Mouse (Mus musculus) forebrain, embryonic 16.5 days (tissue): ENCODE data around the gene Pip4k2a. TPM values are rescaled to one million over a fixed set of nuclear protein-coding genes. Genes with fewer than 3 reads are reported as not detected.
"Not testable (repeated sequence)": the region's sequence is repeated elsewhere in the genome, so short reads cannot be mapped to it uniquely, and the experiment has no call there.

Source experiments
- ATAC-seq: fragments of 200-750 bp; cut with Nextera tagmentation; 2 replicates; pipeline ENCODE4 v1.8.0; 2017; ENCODE audit warnings: mild to moderate bottlenecking, moderate library complexity
- H3K27ac ChIP-seq: fragments of 300-500 bp; sonication (generic); 2 replicates; pipeline ENCODE4 v1.5.1; 2014; ENCODE audit warnings: low read length, control low read depth
- H3K27me3 ChIP-seq: fragments of 300-500 bp; sonication (generic); replicated peaks from 2 replicates; pipeline ENCODE4 v1.6.1; 2014; ENCODE audit warnings: low read length; ENCODE audit not compliant: control insufficient read depth, insufficient read depth
- H3K36me3 ChIP-seq: fragments of 300-500 bp; sonication (generic); 2 replicates; pipeline ENCODE4 v1.6.1; 2014; ENCODE audit not compliant: control insufficient read depth, insufficient read depth
- H3K4me1 ChIP-seq: fragments of 300-500 bp; sonication (generic); replicated peaks from 2 replicates; pipeline ENCODE4 v1.6.1; 2014; ENCODE audit warnings: low read length; ENCODE audit not compliant: control insufficient read depth, insufficient read depth
- H3K4me2 ChIP-seq: fragments of 300-500 bp; sonication (generic); 2 replicates; pipeline ENCODE4 v1.6.1; 2014; ENCODE audit warnings: mild to moderate bottlenecking, low read length, control low read depth
- H3K4me3 ChIP-seq: fragments of 300-500 bp; sonication (generic); replicated peaks from 2 replicates; pipeline ENCODE4 v1.5.1; 2014; ENCODE audit warnings: mild to moderate bottlenecking, low read length, control low read depth
- H3K9ac ChIP-seq: fragments of 300-500 bp; sonication (generic); replicated peaks from 2 replicates; pipeline ENCODE4 v1.6.1; 2014; ENCODE audit warnings: low read depth, low read length, control low read depth
- H3K9me3 ChIP-seq: fragments of 300-500 bp; sonication (generic); 2 replicates; pipeline ENCODE4 v1.6.1; 2016; ENCODE audit warnings: low read length; ENCODE audit not compliant: control insufficient read depth
- WGBS: fragments of 180-500 bp; shearing (Covaris S2); extraction: QIAGEN DNeasy Blood & Tissue Kit; methylation state at CpG from one replicate; pipeline ENCODE4 v1.1.7; 2014; 5-methylcytosine and 5-hydroxymethylcytosine counted together
- polyA plus RNA-seq: library from polyadenylated mRNA; unstranded; fragments of >200 nt; fragmentation: Nextera tagmentation; extraction: Ambion mirVana; gene quantifications from 2 replicates; pipeline ENCODE4 v1.2.1, GENCODE M21; 2015

Pip4k2a gene
- polyA plus RNA-seq, 1 experiment from 2014 or later, result 10.9 TPM

GRCm38 (mm10) chr2:18903301-18904068 is 94.4 kb downstream of the Pip4k2a start:
- Histone ChIP-seq H3K4me1 (peaks cover 10% of the 10 kb centered on the region), H3K9ac (no peak overlapping the region), H3K4me2 (no peak overlapping the region), H3K9me3 (no peaks in the 10 kb centered on the region), H3K4me3 (no peak overlapping the region), H3K27me3 (no peaks in the 10 kb centered on the region), H3K36me3 (no peaks in the 10 kb centered on the region), H3K27ac (no peak overlapping the region)
- ATAC-seq, result no peak
- 91% methylated on average over 9 of the region's 9 CpGs for WGBS

GRCm38 (mm10) chr2:18901133-18901532 is 96.8 kb downstream of the Pip4k2a start:
- no peaks in the 10 kb centered on the region for H3K36me3 ChIP-seq
- 94% methylated on average over 4 of the region's 4 CpGs for WGBS
- H3K9ac ChIP-seq, result no peak overlapping the region
- H3K9me3 ChIP-seq, result no peaks in the 10 kb centered on the region
- H3K4me1 ChIP-seq, result no peaks in the 10 kb centered on the region
- H3K4me3 ChIP-seq, result no peak overlapping the region
- H3K4me2 ChIP-seq, result no peak overlapping the region
- no peak overlapping the region for H3K27ac ChIP-seq
- no peaks in the 10 kb centered on the region for H3K27me3 ChIP-seq
- ATAC-seq, result no peak

- no peak overlapping the region for H3K27ac ChIP-seq
- no peak overlapping the region for H3K4me2 ChIP-seq
- H3K36me3 ChIP-seq, result no peaks in the 10 kb centered on the region
- no peaks in the 10 kb centered on the region for H3K4me1 ChIP-seq
- H3K9ac ChIP-seq, result no peak overlapping the region
- ATAC-seq, result no peak
- no peaks in the 10 kb centered on the region for H3K9me3 ChIP-seq
- WGBS, result 99% methylated on average over 2 of the region's 2 CpGs
- H3K27me3 ChIP-seq, result no peaks in the 10 kb centered on the region
- H3K4me3 ChIP-seq, result no peak overlapping the region
Observed at GRCm38 (mm10) chr2:18900635-18901034, 97.3 kb downstream of the Pip4k2a start.

GRCm38 (mm10) chr2:18897742-18898256 is 100.1 kb downstream of the Pip4k2a start:
- Histone ChIP-seq H3K9me3 (no peaks in the 10 kb centered on the region), H3K36me3 (no peaks in the 10 kb centered on the region), H3K4me3 (no peak overlapping the region), H3K4me2 (no peak overlapping the region), H3K27me3 (no peaks in the 10 kb centered on the region), H3K4me1 (no peaks in the 10 kb centered on the region), H3K27ac (no peak overlapping the region), H3K9ac (no peak overlapping the region)
- ATAC-seq, result no peak
- WGBS, result 31% methylated on average over 10 of the region's 10 CpGs

GRCm38 (mm10) chr2:18896015-18896414 is 101.9 kb downstream of the Pip4k2a start:
- Histone ChIP-seq H3K27ac (no peak overlapping the region), H3K9ac (no peak overlapping the region), H3K27me3 (no peaks in the 10 kb centered on the region), H3K9me3 (no peaks in the 10 kb centered on the region), H3K4me1 (no peaks in the 10 kb centered on the region), H3K4me2 (no peak overlapping the region), H3K4me3 (no peak overlapping the region), H3K36me3 (no peaks in the 10 kb centered on the region)
- no peak for ATAC-seq
- WGBS, result 46% methylated on average over 6 of the region's 6 CpGs

- not testable (repeated sequence) for H3K4me3 ChIP-seq, H3K9me3 ChIP-seq, H3K9ac ChIP-seq, ATAC-seq, H3K27me3 ChIP-seq, H3K4me1 ChIP-seq, H3K36me3 ChIP-seq, H3K4me2 ChIP-seq, H3K27ac ChIP-seq
- WGBS, result 95% methylated on average over 1 of the region's 1 CpGs
Observed at GRCm38 (mm10) chr2:18893336-18893735, 104.6 kb downstream of the Pip4k2a start.

GRCm38 (mm10) chr2:18891991-18892537 is 105.9 kb downstream of the Pip4k2a start:
- Histone ChIP-seq H3K4me1 (peaks cover 5% of the 10 kb centered on the region; the same call in 1 of the 2 replicates), H3K27ac (no peak overlapping the region), H3K36me3 (no peaks in the 10 kb centered on the region), H3K27me3 (no peaks in the 10 kb centered on the region), H3K9me3 (no peaks in the 10 kb centered on the region), H3K4me3 (no peak overlapping the region), H3K4me2 (no peak overlapping the region), H3K9ac (no peak overlapping the region)
- 92% methylated on average over 10 of the region's 10 CpGs for WGBS
- no peak for ATAC-seq

- H3K9ac ChIP-seq, result no peak overlapping the region
- peak overlapping the region; percentile 38; the same call in 1 of the 2 replicates for H3K27ac ChIP-seq
- peaks cover 5% of the 10 kb centered on the region; the same call in 1 of the 2 replicates for H3K4me1 ChIP-seq
- no peaks in the 10 kb centered on the region for H3K36me3 ChIP-seq
- H3K4me2 ChIP-seq, result no peak overlapping the region
- H3K4me3 ChIP-seq, result no peak overlapping the region
- WGBS, result 45% methylated on average over 11 of the region's 11 CpGs
- no peaks in the 10 kb centered on the region for H3K9me3 ChIP-seq
- peak; percentile 74 for ATAC-seq
- no peaks in the 10 kb centered on the region for H3K27me3 ChIP-seq
Observed at GRCm38 (mm10) chr2:18890227-18891001, 107.5 kb downstream of the Pip4k2a start.

GRCm38 (mm10) chr2:18884277-18884676 is 113.6 kb downstream of the Pip4k2a start:
- Histone ChIP-seq H3K27me3 (no peaks in the 10 kb centered on the region), H3K27ac (no peak overlapping the region), H3K9ac (no peak overlapping the region), H3K4me2 (no peak overlapping the region), H3K4me3 (no peak overlapping the region), H3K9me3 (no peaks in the 10 kb centered on the region), H3K4me1 (no peaks in the 10 kb centered on the region), H3K36me3 (no peaks in the 10 kb centered on the region)
- no peak for ATAC-seq
- whole genome bisulfite sequencing, result 80% methylated on average over 3 of the region's 3 CpGs
